In the genomic region with DNA sequence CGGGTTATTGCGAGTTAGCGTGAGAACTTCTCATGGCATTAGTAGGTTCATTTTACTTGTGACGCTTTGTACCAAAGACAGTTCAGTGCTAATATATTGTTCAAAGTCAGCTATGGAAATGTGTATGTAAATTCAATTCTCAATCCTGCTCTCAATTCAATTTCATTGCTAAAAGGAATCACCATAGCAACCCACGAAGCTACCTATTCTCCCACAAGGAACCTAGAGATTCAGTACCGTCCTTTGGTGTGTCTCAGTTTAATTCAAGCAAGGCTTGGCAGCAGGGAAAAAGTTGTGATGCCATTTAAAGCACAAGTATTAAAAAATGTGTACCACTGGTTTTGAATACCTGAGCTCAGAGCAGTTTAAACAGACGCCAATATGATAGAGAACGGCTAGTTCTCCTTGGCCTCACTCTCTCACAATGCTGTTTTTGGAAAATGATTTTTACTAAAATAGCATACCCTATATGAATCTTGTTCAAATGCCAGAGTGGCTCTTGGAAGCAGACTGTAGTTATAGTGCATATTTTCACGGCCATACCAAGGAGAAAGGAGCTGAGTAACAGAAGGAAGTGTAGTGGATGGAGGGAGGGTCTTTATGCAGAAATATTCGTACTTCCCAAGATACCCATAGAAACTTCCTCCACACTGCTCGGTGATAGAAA, we compare ENCODE assay signal across 20 mouse cellular contexts.
DNase-seq lines count a peak whose midpoint lies in the region; ATAC-seq and TF ChIP-seq lines count a peak whose summit lies in the region.
"Had no signal": no experiment of that assay in that cellular context is flagged by ENCODE, and none has a peak within 500 bp of the region (broad histone marks: within the 10 kb centered on the region; RNA-seq: fewer than 3 reads in every experiment).

No protein-coding gene starts in this region.

- no peak overlapping the region for H3K4me2 ChIP-seq in midbrain, postnatal 0 days (ENCODE audit: low read depth, low read length, poor library complexity, severe bottlenecking)
- no peak overlapping the region for H3K4me2 ChIP-seq in midbrain, embryonic 11.5 days
- H3K4me2 ChIP-seq: heart, embryonic 11.5 days; heart, embryonic 15.5 days; hindbrain, embryonic 14.5 days had no signal

- no peaks in the 10 kb centered on the region for H3K27me3 ChIP-seq in midbrain, postnatal 0 days (ENCODE audit: insufficient read depth, low read length)
- no peaks in the 10 kb centered on the region for H3K27me3 ChIP-seq in midbrain, embryonic 11.5 days (ENCODE audit: control insufficient read depth, insufficient read depth, low read length)
- H3K27me3 ChIP-seq: heart, embryonic 15.5 days had no signal

- 73% methylated on average over 11 of the region's 11 CpGs for WGBS in midbrain, postnatal 0 days
- 83% methylated on average over 11 of the region's 11 CpGs for WGBS in midbrain, embryonic 11.5 days

- no peaks in the 10 kb centered on the region for H3K36me3 ChIP-seq in midbrain, postnatal 0 days (ENCODE audit: insufficient read depth, low read length)
- no peaks in the 10 kb centered on the region for H3K36me3 ChIP-seq in midbrain, embryonic 11.5 days (ENCODE audit: control insufficient read depth, insufficient read depth, low read length)
- H3K36me3 ChIP-seq: embryonic facial prominence, embryonic 10.5 days; heart, embryonic 15.5 days had no signal

- no peaks in the 10 kb centered on the region for H3K9me3 ChIP-seq in midbrain, postnatal 0 days (ENCODE audit: low read length)
- no peaks in the 10 kb centered on the region for H3K9me3 ChIP-seq in midbrain, embryonic 11.5 days (ENCODE audit: control insufficient read depth, low read length)
- H3K9me3 ChIP-seq: embryonic facial prominence, embryonic 10.5 days; heart, embryonic 15.5 days had no signal

- peak overlapping the region; percentile 51 for H3K27ac ChIP-seq in left cerebral cortex, adult 2 months
- 0 out of 2 replicates have a peak overlapping the region, but pooled peaks have one; percentile 14 for H3K27ac ChIP-seq in midbrain, postnatal 0 days (ENCODE audit: low read depth, low read length)
- no peak overlapping the region for H3K27ac ChIP-seq in midbrain, embryonic 11.5 days (ENCODE audit: low read depth, low read length)
- H3K27ac ChIP-seq: embryonic facial prominence, embryonic 10.5 days; heart, adult 2 months; heart, embryonic 15.5 days; hindbrain, embryonic 14.5 days had no signal

- ATAC-seq in midbrain, postnatal 0 days (ENCODE audit: low FRiP score), result no peak
- ATAC-seq in midbrain, embryonic 11.5 days (ENCODE audit: low FRiP score), result no peak
- ATAC-seq: forebrain, embryonic 14.5 days had no signal

- H3K4me1 ChIP-seq in midbrain, postnatal 0 days (ENCODE audit: insufficient read depth, low read length), result no peaks in the 10 kb centered on the region
- no peaks in the 10 kb centered on the region for H3K4me1 ChIP-seq in midbrain, embryonic 11.5 days (ENCODE audit: control insufficient read depth, insufficient read depth, low read length)
- H3K4me1 ChIP-seq: embryonic facial prominence, embryonic 10.5 days; heart, embryonic 15.5 days had no signal

- no peak overlapping the region for H3K4me3 ChIP-seq in left cerebral cortex, adult 2 months
- no peak overlapping the region for H3K4me3 ChIP-seq in midbrain, postnatal 0 days (ENCODE audit: low read depth, low read length)
- H3K4me3 ChIP-seq in midbrain, embryonic 11.5 days (ENCODE audit: low read depth, low read length), result no peak overlapping the region
- H3K4me3 ChIP-seq: embryonic facial prominence, embryonic 10.5 days; heart, adult 2 months; heart, embryonic 15.5 days had no signal

- H3K9ac ChIP-seq in midbrain, postnatal 0 days (replicated peaks; ENCODE audit: low read length, poor library complexity, severe bottlenecking), result no peak overlapping the region
- H3K9ac ChIP-seq in midbrain, embryonic 11.5 days (ENCODE audit: low read length), result no peak overlapping the region
- H3K9ac ChIP-seq: heart, embryonic 15.5 days; hindbrain, embryonic 14.5 days had no signal

- DNase-seq in left cerebral cortex, adult 2 months (ENCODE audit: extremely low spot score in 1 of 2, low spot score in 2 of 2), result no peak
- no peak for DNase-seq in left cerebral cortex, postnatal 36 days (ENCODE audit: low spot score in 2 of 2)
- peak; percentile 8 for DNase-seq in midbrain, postnatal 0 days (ENCODE audit: low spot score)
- DNase-seq in midbrain, embryonic 11.5 days (ENCODE audit: low spot score, missing footprints), result no peak
- peak; percentile 29 for DNase-seq in brain, embryonic 14.5 days (ENCODE audit: low read depth)
- DNase-seq in telencephalon, adult 2 months (ENCODE audit: low read depth, low spot score), result peak; percentile 50
- no peak for DNase-seq in urinary bladder, adult 18-20 months (ENCODE audit: low spot score in 2 of 2)
- DNase-seq: adrenal gland, adult 2 months; adrenal gland, postnatal 25 days; cerebellum, adult 11 months; cerebellum, adult 9-10 months; cerebellum, postnatal 36 days; gastrocnemius, postnatal 14 days; heart, adult 2 months; heart, postnatal 14 days had no signal

- TF ChIP-seq CTCF in left cerebral cortex, adult 2 months (IDR thresholded peaks at IDR 0.05), result no peak
- no peak for TF ChIP-seq CTCF in midbrain, postnatal 0 days (IDR thresholded peaks at IDR 0.05)
- TF ChIP-seq CTCF in brain, embryonic 14.5 days (IDR thresholded peaks at IDR 0.05; ENCODE audit: borderline replicate concordance, extremely low read depth, insufficient read depth, insufficient read length), result no peak

- intact Hi-C loops in left cerebral cortex, adult 2 months (cut with DNase I), result no loop called here
- intact Hi-C loops in left cerebral cortex, postnatal 36 days (cut with DNase I), result no loop called here

- TF ChIP-seq POLR2A in brain, embryonic 14.5 days (IDR thresholded peaks at IDR 0.05; ENCODE audit: borderline replicate concordance, extremely low read depth, insufficient read depth, insufficient read length, poor library complexity, severe bottlenecking), result no peak

Comparison
In these comparisons a context has a peak if more than half of its experiments do, and no peak if none do; other contexts are left out.
1. DNase-seq: peak in midbrain, postnatal 0 days (single experiment), brain, embryonic 14.5 days (single experiment) and telencephalon, adult 2 months (single experiment); none in left cerebral cortex, adult 2 months (0 of 2), left cerebral cortex, postnatal 36 days (0 of 2), midbrain, embryonic 11.5 days (single experiment) and urinary bladder, adult 18-20 months (0 of 2).